Mouse (Mus musculus): Measurements from ENCODE around the gene Rab3gap1. TPM values are rescaled to one million over a fixed set of nuclear protein-coding genes. Genes with fewer than 3 reads are reported as not detected.
A peak's percentile ranks its signal among the peaks of the same experiment; 100 is the strongest.

The Rab3gap1 gene
- polyA plus RNA-seq, 1 experiment: 30.7 TPM

DNA sequence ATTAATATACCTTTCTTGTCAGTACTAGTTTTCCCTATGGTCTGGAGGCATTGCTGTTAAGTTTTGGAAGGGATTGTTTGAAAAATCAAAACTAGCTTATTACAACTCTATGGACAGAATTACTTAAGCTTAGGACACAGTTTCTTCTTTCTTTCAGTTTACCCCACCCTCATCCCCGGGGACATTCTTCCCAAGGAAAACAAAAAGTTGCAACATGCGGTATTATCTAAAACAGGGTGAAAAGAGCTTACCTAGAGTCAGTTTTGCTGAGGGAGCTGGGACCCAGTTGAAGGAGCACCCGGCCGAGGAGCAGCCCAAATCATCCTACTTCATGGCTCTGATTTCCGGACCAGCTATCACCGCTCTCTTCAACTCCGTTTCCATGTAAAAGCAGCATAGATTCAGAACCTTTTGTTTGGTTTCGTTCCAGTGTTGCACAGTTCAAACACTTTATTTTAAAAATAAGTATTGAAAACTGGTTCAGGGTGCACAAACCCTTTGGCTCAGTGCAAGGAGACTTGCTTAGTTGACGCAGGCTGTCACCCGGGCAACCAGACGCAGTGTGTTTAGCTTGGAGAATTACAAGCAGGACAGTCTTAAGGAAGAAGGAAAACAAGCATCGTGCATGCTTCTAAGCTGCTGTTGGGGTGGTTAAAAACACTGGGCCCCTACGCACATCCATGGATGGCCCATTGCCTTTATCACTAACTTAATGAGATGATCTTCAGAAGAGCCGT is 13.9 kb upstream of the Rab3gap1 start, which contains the start of gene Map3k19:
Gene Map3k19, minus strand, starts transcription at position 546 of the 737 bp plus-strand sequence.
- peaks cover 13% of the 10 kb centered on the region for H3K9me3 ChIP-seq
- TF ChIP-seq FLI1 (IDR thresholded peaks at IDR 0.05; ENCODE audit: low read length) (no peak), GATA1 (IDR thresholded peaks at IDR 0.05; ENCODE audit: borderline replicate concordance, low read length) (no peak)
- H3K36me3 ChIP-seq (replicated peaks; ENCODE audit: low read length): peaks cover 10% of the 10 kb centered on the region
- H3K27me3 ChIP-seq (replicated peaks): no peaks in the 10 kb centered on the region
- peaks cover 25% of the 10 kb centered on the region for H3K4me1 ChIP-seq
- no peak within 1 kb of the TSS for H3K4me3 ChIP-seq (replicated peaks)

DNA sequence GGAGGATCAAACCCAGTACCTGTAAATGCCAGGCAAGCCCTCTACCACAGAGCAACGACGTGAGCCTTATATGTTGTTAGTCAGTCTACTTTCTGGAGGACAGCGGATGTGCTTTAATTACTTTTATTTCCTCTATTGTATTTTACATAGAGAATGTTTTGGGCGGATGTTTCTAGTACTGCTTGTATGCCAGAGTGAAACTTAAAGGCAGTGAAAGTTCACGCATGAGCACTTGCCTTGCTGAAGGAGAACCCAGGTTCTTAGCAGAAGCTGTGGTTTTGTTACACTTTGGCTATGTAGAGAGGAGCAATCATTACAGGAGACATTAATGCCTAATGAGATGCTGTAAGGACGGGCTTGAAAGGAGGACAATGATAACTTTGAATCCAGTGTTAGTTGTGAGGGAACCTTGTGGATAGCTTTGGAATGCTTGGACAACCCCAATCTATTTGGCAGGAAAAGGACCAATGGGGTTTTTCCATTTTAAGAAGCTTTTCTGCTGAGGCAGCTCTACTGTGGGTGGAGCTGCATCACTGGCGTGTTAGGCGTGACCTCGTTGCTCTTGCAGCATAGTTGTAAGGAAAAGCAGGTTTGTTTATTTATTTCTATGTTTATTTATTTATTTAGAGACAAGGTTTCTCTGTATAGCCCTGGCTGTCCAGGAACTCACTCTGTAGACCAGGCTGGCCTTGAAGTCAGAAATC is 9.5 kb upstream of the Rab3gap1 start:
- Histone ChIP-seq H3K4me3 (replicated peaks) (no peak overlapping the region), H3K27me3 (replicated peaks) (no peaks in the 10 kb centered on the region), H3K36me3 (replicated peaks; ENCODE audit: low read length) (no peaks in the 10 kb centered on the region)

DNA sequence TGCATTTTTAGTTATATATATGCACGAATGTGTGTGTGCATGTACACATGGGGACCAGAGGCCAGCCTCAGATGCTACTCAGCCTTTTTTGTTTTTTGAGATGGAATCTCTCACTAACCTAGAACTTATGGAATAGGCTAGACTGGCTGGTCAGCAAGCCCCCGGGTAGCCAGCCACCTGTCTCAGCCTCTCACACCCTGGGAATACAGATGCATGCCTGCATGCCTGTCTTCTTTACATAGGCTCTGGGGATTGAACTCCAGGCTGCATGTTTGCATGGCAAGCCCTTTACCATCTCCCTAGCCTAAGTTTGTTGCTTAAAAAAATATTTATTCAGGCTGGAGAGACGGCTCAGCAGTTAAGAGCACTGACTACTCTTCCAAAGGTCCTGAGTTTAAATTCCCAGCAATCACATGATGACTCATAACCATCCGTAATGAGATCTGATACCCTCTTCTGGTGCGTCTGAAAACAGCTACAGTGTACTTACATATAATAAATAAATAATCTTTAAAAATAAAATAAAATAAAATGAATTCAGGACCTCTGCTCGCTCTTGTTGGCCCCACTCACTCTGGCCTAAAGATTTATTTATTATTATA is 8.7 kb upstream of the Rab3gap1 start:
- Histone ChIP-seq H3K9me3 (no peaks in the 10 kb centered on the region), H3K36me3 (replicated peaks; ENCODE audit: low read length) (no peaks in the 10 kb centered on the region), H3K4me3 (replicated peaks) (no peak overlapping the region), H3K27me3 (replicated peaks) (no peaks in the 10 kb centered on the region), H3K4me1 (peaks cover 19% of the 10 kb centered on the region)
- TF ChIP-seq FLI1 (IDR thresholded peaks at IDR 0.05; ENCODE audit: low read length): no peak
- TF ChIP-seq GATA1 (IDR thresholded peaks at IDR 0.05; ENCODE audit: borderline replicate concordance, low read length): no peak

More for the DNA sequence above, 9.5 kb upstream of the Rab3gap1 start:
- Histone ChIP-seq H3K9me3 (no peaks in the 10 kb centered on the region), H3K4me1 (peaks cover 19% of the 10 kb centered on the region)
- no peak for TF ChIP-seq GATA1 (IDR thresholded peaks at IDR 0.05; ENCODE audit: borderline replicate concordance, low read length)
- TF ChIP-seq FLI1 (IDR thresholded peaks at IDR 0.05; ENCODE audit: low read length): no peak

DNA sequence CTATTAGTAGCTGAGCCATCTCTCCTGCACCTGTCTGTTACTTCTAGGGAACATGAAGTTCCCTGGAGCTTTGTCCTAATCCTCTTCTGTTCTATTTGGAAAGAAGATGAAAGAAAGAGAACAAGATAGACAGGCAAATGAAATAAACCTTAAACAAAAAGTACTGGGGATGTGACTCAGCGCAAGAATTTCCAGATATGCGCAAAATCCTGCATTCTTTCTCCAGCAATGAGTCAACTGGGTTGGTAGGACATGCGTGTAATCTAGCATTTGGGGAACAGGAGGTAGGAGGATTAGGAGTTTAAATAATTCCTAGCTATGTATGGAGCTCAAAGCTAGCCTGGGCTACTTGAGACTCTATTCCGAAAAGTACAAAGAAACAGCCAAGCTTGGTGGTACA is 8.1 kb upstream of the Rab3gap1 start:
- Histone ChIP-seq H3K4me3 (replicated peaks) (no peak overlapping the region), H3K27me3 (replicated peaks) (no peaks in the 10 kb centered on the region), H3K4me1 (peaks cover 22% of the 10 kb centered on the region), H3K36me3 (replicated peaks; ENCODE audit: low read length) (no peaks in the 10 kb centered on the region), H3K9me3 (no peaks in the 10 kb centered on the region)
- no peak for TF ChIP-seq FLI1 (IDR thresholded peaks at IDR 0.05; ENCODE audit: low read length)

DNA sequence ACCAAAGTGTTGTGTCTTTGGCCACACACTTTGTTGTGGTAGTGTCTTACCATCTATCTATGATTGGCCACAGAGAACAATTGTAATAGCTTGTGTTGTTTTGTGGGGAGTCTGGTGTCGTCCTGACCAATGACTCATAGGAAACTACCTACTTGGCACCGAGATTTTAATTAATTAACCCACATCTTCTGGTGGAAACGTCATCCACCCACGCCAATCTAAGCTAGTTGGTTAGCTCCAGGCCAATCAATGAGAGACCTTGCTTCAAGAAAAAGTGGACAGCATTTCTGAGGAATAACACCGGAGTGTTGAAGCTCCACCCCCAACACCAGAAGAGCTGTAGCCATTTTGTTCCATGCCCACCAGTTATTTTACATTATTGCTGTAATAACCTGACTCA is 6.7 kb upstream of the Rab3gap1 start:
- TF ChIP-seq FLI1 (IDR thresholded peaks at IDR 0.05; ENCODE audit: low read length) (no peak), GATA1 (IDR thresholded peaks at IDR 0.05; ENCODE audit: borderline replicate concordance, low read length) (no peak)
- peaks cover 22% of the 10 kb centered on the region for H3K4me1 ChIP-seq
- no peaks in the 10 kb centered on the region for H3K36me3 ChIP-seq (replicated peaks; ENCODE audit: low read length)
- H3K9me3 ChIP-seq: no peaks in the 10 kb centered on the region
- H3K27me3 ChIP-seq (replicated peaks): no peaks in the 10 kb centered on the region
- H3K4me3 ChIP-seq (replicated peaks): no peak overlapping the region

DNA sequence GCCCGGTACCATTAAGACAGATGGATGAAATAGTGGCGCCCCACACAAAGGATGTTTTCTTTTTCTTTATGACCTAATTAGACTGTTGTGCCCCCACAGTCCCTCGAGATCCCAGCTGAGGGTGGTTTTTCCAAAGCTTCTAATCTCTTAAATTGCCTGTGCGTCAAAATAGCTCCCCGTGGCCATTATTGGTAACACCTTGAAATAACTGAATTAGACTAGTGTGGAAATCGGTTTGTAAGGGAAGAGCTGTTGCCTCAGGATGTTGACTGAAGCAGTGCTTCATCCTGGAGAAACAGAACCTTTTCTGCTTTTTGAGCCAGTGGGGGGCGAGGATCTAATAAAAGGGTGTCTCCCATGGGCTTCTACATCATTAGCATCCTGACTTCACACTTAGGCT is 4.8 kb upstream of the Rab3gap1 start:
- Histone ChIP-seq H3K4me3 (replicated peaks) (no peak overlapping the region), H3K4me1 (peaks cover 17% of the 10 kb centered on the region), H3K27me3 (replicated peaks) (no peaks in the 10 kb centered on the region), H3K9me3 (no peaks in the 10 kb centered on the region), H3K36me3 (replicated peaks; ENCODE audit: low read length) (no peaks in the 10 kb centered on the region)
- TF ChIP-seq FLI1 (IDR thresholded peaks at IDR 0.05; ENCODE audit: low read length) (no peak), GATA1 (IDR thresholded peaks at IDR 0.05; ENCODE audit: borderline replicate concordance, low read length) (no peak)

DNA sequence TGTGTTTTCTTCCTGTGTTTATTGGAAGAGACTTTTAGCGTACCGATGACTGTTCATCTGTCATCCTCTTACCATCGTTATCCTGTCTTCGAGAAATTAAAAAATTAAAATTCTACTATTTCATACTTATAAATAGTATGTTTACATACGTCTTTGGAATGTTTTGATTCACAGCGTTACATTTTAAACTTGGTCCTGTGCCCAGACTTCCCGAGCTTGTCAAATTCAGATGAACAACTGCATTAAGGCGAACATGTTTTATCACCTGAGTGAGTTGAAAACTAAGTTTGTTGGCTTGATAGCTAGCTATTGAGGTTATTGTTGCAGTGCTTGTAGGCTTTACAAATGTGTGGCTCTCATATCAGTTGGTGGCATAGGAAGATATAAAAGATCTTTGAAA is 703 bp downstream of the Rab3gap1 start:
- TF ChIP-seq GATA1 (IDR thresholded peaks at IDR 0.05; ENCODE audit: borderline replicate concordance, low read length) (no peak), FLI1 (IDR thresholded peaks at IDR 0.05; ENCODE audit: low read length) (no peak)
- Histone ChIP-seq H3K9me3 (no peaks in the 10 kb centered on the region), H3K36me3 (replicated peaks; ENCODE audit: low read length) (peaks cover 42% of the 10 kb centered on the region), H3K4me3 (replicated peaks) (peak overlapping the region; percentile 94), H3K4me1 (peaks cover 38% of the 10 kb centered on the region), H3K27me3 (replicated peaks) (no peaks in the 10 kb centered on the region)

DNA sequence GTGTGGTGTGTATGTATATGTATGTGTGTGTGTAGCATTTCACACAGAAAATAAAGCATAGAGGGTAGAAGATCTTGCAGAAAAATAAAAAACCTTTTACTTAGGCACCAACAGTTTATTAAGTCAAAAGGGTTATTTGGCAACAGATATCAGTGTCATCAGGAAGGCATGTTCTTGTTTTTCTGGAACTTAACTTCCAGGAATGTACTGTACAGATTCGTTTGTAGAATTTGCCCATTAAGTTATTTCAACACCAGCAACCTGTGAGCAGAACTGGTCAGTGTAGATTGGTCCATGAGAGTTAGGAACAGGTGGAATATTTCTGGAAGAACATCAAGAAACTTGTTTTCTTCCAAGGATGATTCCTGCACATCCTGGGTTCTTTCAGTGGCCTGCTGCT is 30.8 kb downstream of the Rab3gap1 start:
- Histone ChIP-seq H3K9me3 (no peaks in the 10 kb centered on the region), H3K4me3 (replicated peaks) (no peak overlapping the region)
- TF ChIP-seq GATA1 (IDR thresholded peaks at IDR 0.05; ENCODE audit: borderline replicate concordance, low read length) (no peak), FLI1 (IDR thresholded peaks at IDR 0.05; ENCODE audit: low read length) (no peak)

DNA sequence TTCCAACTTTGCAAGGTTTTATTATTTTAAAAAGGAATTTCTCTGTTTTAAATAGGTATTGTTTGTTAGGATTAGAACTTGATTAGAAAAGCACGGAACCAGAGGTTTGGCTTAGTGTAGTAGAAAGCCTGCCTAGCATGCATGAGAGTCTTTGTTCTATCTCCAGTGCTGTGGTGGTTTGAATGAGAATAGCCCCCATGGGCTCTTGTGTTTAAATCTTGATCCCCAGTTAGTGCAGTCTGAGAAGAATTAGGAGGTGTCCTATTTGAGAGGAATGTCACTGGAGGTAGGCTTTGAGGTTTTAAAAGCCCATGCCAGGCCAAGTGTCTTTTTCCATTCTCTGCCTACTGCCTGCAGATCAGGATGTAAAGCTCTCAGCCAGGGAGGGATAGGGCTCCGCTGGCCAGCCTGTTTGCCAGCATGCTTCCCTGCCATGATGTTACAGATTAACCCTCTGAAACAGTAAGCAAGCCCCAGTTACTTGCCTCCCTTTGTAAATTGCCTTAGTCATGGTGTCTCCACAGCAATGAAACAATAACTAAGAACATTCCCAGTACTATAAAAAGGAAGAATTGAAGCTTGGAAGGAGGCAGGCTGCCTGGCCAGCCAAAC is 36.3 kb downstream of the Rab3gap1 start:
- H3K27me3 ChIP-seq (replicated peaks): no peaks in the 10 kb centered on the region
- H3K4me3 ChIP-seq (replicated peaks): no peak overlapping the region
- no peaks in the 10 kb centered on the region for H3K9me3 ChIP-seq
- TF ChIP-seq GATA1 (IDR thresholded peaks at IDR 0.05; ENCODE audit: borderline replicate concordance, low read length): no peak
- no peak for TF ChIP-seq FLI1 (IDR thresholded peaks at IDR 0.05; ENCODE audit: low read length)
- peaks cover 6% of the 10 kb centered on the region for H3K4me1 ChIP-seq
- peaks cover 84% of the 10 kb centered on the region for H3K36me3 ChIP-seq (replicated peaks; ENCODE audit: low read length)

More for the DNA sequence above, 30.8 kb downstream of the Rab3gap1 start:
- H3K27me3 ChIP-seq (replicated peaks): no peaks in the 10 kb centered on the region
- H3K4me1 ChIP-seq: peaks cover 3% of the 10 kb centered on the region; the same call in 1 of the 2 replicates
- H3K36me3 ChIP-seq (replicated peaks; ENCODE audit: low read length): peaks cover 63% of the 10 kb centered on the region

Measured in megakaryocyte, embryonic 14.5 days (primary cell).